Mouse (Mus musculus) limb, embryonic 15.5 days (tissue): ENCODE data around the gene Gcdh. TPM values are rescaled to one million over a fixed set of nuclear protein-coding genes. Genes with fewer than 3 reads are reported as not detected.
A peak's percentile ranks its signal among the peaks of the same experiment; 100 is the strongest.

ENCODE experiments used
- ATAC-seq: fragments of 200-750 bp; cut with Nextera tagmentation; 2 replicates; pipeline ENCODE4 v1.8.0; 2017; ENCODE audit warnings: low read depth, moderate TSS enrichment; ENCODE audit not compliant: insufficient number of reproducible peaks, low FRiP score, low TSS enrichment
- H3K27ac ChIP-seq: fragments of 300-500 bp; sonication (generic); 2 replicates; pipeline ENCODE4 v1.5.1; 2015; ENCODE audit warnings: moderate library complexity, mild to moderate bottlenecking, inconsistent platforms
- H3K27me3 ChIP-seq: fragments of 300-500 bp; sonication (generic); 2 replicates; pipeline ENCODE4 v1.6.1; 2015; ENCODE audit warnings: inconsistent platforms
- H3K36me3 ChIP-seq: fragments of 300-500 bp; sonication (generic); 2 replicates; pipeline ENCODE4 v1.6.1; 2015; ENCODE audit warnings: inconsistent platforms
- H3K4me1 ChIP-seq: fragments of 300-500 bp; sonication (generic); 2 replicates; pipeline ENCODE4 v1.6.1; 2015; ENCODE audit warnings: inconsistent platforms
- H3K4me2 ChIP-seq: fragments of 300-500 bp; sonication (generic); 2 replicates; pipeline ENCODE4 v1.6.1; 2015; ENCODE audit warnings: mild to moderate bottlenecking, inconsistent platforms
- H3K4me3 ChIP-seq: fragments of 300-500 bp; sonication (generic); 2 replicates; pipeline ENCODE4 v1.5.1; 2015; ENCODE audit warnings: mild to moderate bottlenecking, inconsistent platforms
- H3K9ac ChIP-seq: fragments of 300-500 bp; sonication (generic); 2 replicates; pipeline ENCODE4 v1.6.1; 2015; ENCODE audit warnings: inconsistent platforms
- H3K9me3 ChIP-seq: fragments of 300-500 bp; sonication (generic); 2 replicates; pipeline ENCODE4 v1.6.1; 2016; ENCODE audit warnings: inconsistent platforms
- WGBS: fragments of 180-500 bp; shearing (Covaris S2); methylation state at CpG from one replicate; pipeline ENCODE4 v1.1.7; 2015; 5-methylcytosine and 5-hydroxymethylcytosine counted together
- polyA plus RNA-seq: library from polyadenylated mRNA; unstranded; fragments of >200 nt; fragmentation: Nextera tagmentation; extraction: Ambion mirVana; gene quantifications from 2 replicates; pipeline ENCODE4 v1.2.1, GENCODE M21; 2015

The Gcdh gene
- 31.1 and 34.3 TPM in 2 replicates for polyA plus RNA-seq

DNA sequence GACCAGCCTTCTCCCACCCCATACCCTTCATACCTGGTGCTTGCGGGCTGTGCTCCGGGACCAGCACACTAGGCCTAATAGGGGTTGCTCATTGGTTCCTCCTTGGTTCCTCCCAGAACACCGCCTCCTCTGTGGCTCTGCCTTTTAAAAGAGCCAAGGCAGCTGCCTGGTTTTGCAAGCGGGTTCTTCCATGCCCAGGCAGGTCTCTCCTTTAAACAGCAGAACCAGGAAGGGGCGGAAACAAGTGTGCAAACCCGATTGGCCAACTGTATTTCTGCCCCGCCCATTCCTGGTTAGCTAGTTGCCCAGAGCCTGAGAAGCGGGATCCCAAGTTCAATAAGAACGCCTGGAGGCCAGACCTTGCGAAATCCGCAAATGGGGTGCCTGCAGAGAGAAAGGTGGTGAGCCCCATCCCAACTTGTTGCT, at the start of gene Gcdh:
Gcdh (minus strand) TSS at position 213 of the 426 bp plus-strand sequence.
- peak within 1 kb of the TSS; percentile 86 for H3K4me2 ChIP-seq
- no peaks in the 10 kb centered on the region for H3K27me3 ChIP-seq
- H3K4me1 ChIP-seq = peaks cover 17% of the 10 kb centered on the region
- H3K9ac ChIP-seq = peak within 1 kb of the TSS; percentile 60
- H3K4me3 ChIP-seq = peak within 1 kb of the TSS; percentile 79
- no peaks in the 10 kb centered on the region for H3K9me3 ChIP-seq
- WGBS = under 1% methylated on average over 11 of the region's 11 CpGs
- peak within 1 kb of the TSS; percentile 35; the same call in 1 of the 2 replicates for H3K27ac ChIP-seq
- ATAC-seq = peak; percentile 95
- H3K36me3 ChIP-seq = peaks cover 19% of the 10 kb centered on the region

DNA sequence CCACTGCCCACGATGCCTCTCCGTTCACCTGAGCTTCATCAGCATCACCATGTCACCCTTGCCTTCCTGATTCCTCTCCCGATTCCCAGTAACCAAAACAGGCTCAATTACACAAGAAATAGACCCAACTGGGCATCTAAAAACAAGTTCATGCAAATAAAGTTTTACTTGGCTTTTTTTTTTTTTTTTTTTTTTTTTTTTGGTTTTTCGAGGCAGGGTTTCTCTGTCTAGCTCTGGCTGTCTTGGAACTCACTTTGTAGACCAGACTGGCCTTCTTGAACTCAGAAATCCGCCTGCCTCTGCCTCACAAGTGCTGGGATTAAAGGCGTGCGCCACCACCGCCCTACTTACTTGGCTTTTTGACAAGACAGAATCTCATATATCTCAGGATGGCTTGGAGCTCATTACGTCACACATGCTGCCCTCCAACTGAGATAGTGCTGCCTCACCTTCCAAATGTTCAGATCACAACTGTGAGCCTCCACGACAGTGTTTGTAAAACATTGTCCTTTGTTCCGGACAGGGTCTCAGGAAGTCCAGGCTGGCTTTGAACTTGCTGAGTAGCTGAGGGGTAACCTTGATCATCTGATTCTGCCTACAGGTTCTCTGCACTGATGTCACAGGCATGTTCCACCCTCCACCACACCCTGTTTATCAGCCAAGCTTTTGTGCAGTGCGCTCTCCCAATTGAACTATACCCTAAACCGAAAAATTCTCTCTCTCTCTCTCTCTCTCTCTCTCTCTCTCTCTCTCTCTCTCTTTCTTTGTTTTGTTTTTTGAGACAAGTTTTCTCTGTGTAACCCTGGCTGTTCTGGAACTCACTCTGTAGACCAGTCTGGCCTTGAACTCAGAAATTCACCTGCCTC, 44.1 kb upstream of the Gcdh start:
- H3K36me3 ChIP-seq = no peaks in the 10 kb centered on the region
- peak overlapping the region; percentile 70; the same call in 1 of the 2 replicates for H3K4me2 ChIP-seq
- peaks cover 14% of the 10 kb centered on the region for H3K4me1 ChIP-seq
- no peak for ATAC-seq
- H3K9ac ChIP-seq = no peak overlapping the region
- H3K4me3 ChIP-seq = peak overlapping the region; percentile 38; the same call in 1 of the 2 replicates
- peaks cover 79% of the 10 kb centered on the region for H3K27me3 ChIP-seq
- H3K9me3 ChIP-seq = no peaks in the 10 kb centered on the region
- 60% methylated on average over 13 of the region's 13 CpGs for WGBS
- no peak overlapping the region for H3K27ac ChIP-seq

DNA sequence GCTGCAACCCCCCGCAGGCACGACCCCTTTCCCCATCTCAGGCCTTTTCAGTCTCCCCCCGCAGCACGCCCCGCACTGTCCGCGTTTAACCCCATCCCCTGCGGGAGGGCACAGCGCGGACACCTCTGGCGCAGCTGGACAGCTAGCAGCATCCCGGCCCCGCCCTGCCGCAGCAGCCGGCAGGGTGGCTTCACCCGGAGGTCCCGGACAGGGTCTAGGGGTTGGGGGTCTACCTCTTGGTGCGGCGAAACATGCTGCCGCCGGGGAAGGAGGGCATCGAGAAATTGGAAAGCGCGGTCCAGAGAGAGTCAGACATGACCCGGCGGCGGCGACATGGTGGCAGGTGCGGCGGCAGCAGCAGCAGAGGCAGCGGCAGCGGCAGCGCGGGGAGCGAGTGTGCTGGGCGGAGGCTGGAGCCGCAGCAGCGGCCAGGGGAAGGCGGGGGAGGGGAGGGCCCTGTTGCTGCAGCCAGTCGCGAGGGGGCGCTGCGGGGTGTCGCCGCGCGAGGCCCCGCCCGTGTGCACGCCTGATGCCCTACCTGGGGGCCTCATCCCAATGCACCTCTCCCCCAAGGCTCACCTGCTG, 43.3 kb upstream of the Gcdh start, which contains the start of gene Mast1:
Mast1 (minus strand) TSS at position 398 of the 585 bp plus-strand sequence.
- H3K36me3 ChIP-seq = no peaks in the 10 kb centered on the region
- peaks cover 77% of the 10 kb centered on the region for H3K27me3 ChIP-seq
- H3K4me1 ChIP-seq = peaks cover 14% of the 10 kb centered on the region
- H3K9ac ChIP-seq = no peak within 1 kb of the TSS
- WGBS = under 1% methylated on average over 45 of the region's 50 CpGs
- no peaks in the 10 kb centered on the region for H3K9me3 ChIP-seq
- no peak for ATAC-seq
- H3K4me2 ChIP-seq = peak within 1 kb of the TSS; percentile 70
- H3K4me3 ChIP-seq = peak within 1 kb of the TSS; percentile 38
- no peak within 1 kb of the TSS for H3K27ac ChIP-seq

DNA sequence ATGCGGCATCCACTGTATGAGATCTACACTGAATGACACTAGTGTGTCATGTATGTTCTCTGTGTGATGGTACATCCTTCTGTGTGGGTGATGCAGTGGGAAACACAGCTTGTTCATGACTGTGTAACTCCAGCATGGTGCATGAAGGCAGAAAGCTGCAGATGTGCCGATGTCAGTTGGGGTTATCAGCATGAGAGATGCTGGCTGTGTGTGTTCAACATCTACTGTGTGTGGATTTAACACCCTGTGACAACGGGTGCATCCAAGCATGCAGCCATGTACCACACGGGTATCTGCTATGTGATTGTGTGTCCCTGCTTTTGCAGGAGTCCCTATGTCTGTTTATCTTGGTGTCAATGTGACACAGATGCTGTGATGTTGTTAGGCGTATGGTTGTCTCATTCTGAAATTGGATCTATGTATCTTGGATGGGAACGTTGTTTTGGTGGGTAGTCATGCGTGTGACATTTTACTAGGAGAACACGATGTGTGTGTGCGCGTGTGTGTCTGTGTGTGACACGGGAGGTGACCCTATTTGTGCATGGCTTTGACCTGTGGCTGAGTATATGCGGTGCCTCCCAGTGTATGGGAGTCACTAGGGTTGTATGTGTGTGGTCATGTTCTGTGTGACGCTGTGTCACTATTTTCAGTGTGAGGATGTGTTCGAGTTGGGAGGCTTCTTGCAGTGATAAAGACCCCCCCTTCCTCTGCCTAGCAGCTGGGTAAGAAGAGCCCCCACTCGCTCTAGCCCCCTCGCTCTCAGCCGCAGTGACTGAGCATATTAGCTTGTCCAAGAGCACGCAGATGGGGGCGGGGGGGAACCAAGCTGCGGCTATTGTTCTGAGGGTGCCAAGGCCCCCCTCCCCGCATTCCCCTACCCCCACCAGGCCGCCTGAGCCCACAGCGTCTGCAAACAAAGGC, 42.6 kb upstream of the Gcdh start:
- H3K27me3 ChIP-seq = peaks cover 75% of the 10 kb centered on the region
- no peak for ATAC-seq
- no peaks in the 10 kb centered on the region for H3K36me3 ChIP-seq
- H3K27ac ChIP-seq = no peak overlapping the region
- H3K9me3 ChIP-seq = no peaks in the 10 kb centered on the region
- WGBS = 27% methylated on average over 23 of the region's 23 CpGs
- peaks cover 14% of the 10 kb centered on the region for H3K4me1 ChIP-seq
- H3K4me3 ChIP-seq = peak overlapping the region; percentile 38
- H3K4me2 ChIP-seq = peak overlapping the region; percentile 70
- no peak overlapping the region for H3K9ac ChIP-seq

DNA sequence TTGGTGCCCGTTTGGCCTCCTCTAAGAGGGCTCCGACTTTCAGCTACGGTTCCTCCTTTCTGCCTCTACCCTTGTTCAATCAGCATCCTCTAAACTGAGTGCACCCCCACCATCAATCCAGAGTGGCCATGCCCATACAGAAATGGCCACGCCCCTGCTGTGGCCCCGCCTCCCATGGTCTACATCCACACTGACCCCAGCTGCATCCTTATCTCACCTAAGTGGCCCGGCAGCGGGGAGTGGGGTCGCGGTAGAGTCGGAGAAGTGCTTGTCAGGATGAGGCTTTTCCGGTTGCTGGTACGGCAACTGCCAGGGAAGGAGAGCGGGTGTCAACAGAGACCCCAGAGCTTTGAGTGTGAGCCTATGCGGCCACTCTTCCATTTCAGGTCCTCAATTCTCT, 41.8 kb upstream of the Gcdh start:
- Histone ChIP-seq H3K4me2 (no peak overlapping the region), H3K4me1 (peaks cover 14% of the 10 kb centered on the region), H3K27ac (no peak overlapping the region), H3K4me3 (no peak overlapping the region), H3K9ac (no peak overlapping the region), H3K9me3 (no peaks in the 10 kb centered on the region), H3K27me3 (peaks cover 72% of the 10 kb centered on the region), H3K36me3 (no peaks in the 10 kb centered on the region)
- ATAC-seq = no peak
- 10% methylated on average over 14 of the region's 14 CpGs for WGBS

DNA sequence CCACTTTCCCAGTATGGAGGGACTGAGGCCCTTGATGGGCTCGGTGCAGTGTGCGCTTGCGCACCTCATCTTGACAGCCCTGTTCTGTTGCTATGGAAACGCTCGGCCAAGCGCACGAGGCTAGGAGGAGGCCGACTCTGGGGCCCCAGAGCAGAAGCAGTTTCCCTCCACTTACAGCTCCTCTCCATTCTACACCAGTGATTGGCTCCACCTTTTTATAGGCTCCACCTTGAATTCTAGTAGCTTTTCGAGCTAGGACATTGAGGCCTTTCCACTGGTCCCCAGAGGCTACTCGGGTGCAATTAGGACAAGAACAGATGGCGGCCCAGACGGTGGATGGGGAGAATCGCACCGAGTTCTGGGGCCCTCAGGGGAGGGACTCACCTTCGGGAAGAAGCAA, 41.1 kb upstream of the Gcdh start:
- H3K4me2 ChIP-seq = no peak overlapping the region
- under 1% methylated on average over 15 of the region's 15 CpGs for WGBS

DNA sequence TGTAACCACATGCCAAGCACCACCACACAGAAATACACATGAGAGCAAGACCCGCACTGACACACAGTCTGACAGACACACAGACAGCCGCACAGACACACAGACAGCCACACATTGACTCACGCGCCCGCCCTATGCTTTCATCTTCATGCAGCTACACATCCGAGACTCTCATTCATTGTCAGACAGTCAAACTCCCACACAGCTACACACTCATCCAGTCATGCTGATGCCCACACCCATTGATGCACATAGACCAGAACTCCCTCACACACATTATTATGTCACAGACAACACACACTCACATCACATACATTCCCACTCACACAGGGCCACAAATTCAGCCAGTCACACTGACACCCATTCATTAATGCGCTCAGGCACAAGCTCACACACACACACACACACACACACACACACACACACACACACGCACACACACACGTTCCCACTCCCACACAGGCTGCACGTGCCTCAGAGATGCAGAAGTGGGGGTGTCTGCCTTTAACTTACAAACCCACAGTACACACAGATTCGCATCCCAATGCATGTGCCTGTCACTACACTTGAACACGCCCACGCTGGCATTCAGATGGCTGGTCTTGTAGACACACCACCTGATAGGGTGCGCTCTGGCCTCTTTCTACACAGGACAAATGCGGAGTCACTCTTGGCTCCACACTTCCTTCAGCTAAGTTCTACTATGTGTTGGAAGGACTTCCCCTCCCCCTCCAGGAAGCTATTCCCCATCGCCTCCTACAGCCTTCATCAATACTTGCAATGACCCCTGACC, 40.2 kb upstream of the Gcdh start:
- H3K27me3 ChIP-seq = peaks cover 78% of the 10 kb centered on the region
- H3K9me3 ChIP-seq = no peaks in the 10 kb centered on the region
- no peaks in the 10 kb centered on the region for H3K36me3 ChIP-seq
- WGBS = 81% methylated on average over 16 of the region's 16 CpGs
- H3K4me2 ChIP-seq = no peak overlapping the region
- ATAC-seq = no peak
- H3K4me1 ChIP-seq = peaks cover 17% of the 10 kb centered on the region
- no peak overlapping the region for H3K27ac ChIP-seq
- no peak overlapping the region for H3K9ac ChIP-seq
- no peak overlapping the region for H3K4me3 ChIP-seq

More for the DNA sequence above, 41.1 kb upstream of the Gcdh start:
- H3K9me3 ChIP-seq = no peaks in the 10 kb centered on the region
- H3K4me3 ChIP-seq = no peak overlapping the region
- H3K27me3 ChIP-seq = peaks cover 78% of the 10 kb centered on the region
- peaks cover 14% of the 10 kb centered on the region for H3K4me1 ChIP-seq
- no peaks in the 10 kb centered on the region for H3K36me3 ChIP-seq
- no peak overlapping the region for H3K9ac ChIP-seq
- no peak overlapping the region for H3K27ac ChIP-seq
- ATAC-seq = no peak

DNA sequence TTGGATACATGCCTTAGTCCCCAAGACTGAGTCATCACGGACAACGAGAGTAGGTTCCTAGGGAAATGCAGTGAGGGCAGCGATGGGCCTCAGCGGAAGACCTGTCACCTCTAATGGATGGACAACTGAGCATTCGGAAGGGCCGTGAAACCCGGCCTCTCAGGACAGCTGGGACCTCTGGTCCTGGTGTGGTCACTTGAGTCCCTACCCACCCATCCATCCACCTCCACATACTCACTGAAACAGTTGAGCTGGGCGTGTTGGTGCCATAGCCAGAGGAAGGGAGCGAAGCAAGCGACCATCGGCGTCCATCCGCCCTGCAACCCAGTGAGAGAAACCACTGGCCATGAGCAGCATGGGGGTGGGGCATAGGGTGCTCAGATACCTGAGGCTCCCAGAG, 36.9 kb upstream of the Gcdh start:
- Histone ChIP-seq H3K27ac (no peak overlapping the region), H3K4me3 (no peak overlapping the region), H3K4me1 (peaks cover 13% of the 10 kb centered on the region), H3K27me3 (peaks cover 52% of the 10 kb centered on the region), H3K9ac (no peak overlapping the region), H3K4me2 (no peak overlapping the region), H3K9me3 (no peaks in the 10 kb centered on the region), H3K36me3 (no peaks in the 10 kb centered on the region)
- no peak for ATAC-seq
- 88% methylated on average over 13 of the region's 13 CpGs for WGBS

DNA sequence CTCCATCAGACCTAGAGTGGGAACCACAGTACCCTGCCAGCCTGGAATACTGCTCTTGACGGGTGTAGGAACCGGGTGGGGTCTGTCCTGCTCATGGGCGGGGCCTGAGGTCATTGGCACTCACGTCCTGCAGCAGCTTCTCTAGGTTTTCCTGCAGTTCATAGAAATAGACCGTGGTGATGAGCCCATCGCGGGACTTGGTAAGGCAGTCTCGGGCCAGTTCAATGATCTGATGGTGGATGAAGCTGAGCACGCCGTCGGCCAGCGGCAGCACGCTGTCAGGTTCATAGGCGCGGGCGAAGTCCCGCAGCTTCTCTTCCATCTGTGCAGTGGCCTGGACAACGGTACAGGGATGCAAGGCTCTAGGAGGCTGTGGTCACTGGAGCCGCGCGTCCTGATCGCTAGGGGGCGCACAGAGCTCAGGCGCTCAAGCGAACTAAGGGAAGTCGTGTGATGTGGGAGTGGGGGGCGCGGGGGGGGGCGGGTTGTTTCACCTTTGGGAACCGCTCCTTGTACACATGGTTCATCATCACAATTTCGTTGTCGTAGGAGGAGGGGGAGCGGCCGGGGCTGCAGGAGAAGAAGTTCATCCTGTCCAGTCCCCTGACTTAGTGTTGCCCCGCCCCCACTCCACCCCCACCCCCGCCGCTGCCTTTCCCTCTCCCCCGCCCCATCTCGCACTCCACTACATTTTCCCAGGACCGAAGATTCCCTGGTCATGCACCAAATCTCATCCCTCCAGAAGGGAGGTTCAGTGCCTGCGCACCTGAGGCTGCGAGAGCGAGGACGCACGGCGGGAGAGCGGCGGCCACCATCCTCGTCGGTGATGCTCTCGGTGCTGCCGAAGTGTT, 35.0 kb upstream of the Gcdh start:
- Histone ChIP-seq H3K27me3 (peaks cover 43% of the 10 kb centered on the region), H3K9ac (no peak overlapping the region)
- ATAC-seq = no peak

DNA sequence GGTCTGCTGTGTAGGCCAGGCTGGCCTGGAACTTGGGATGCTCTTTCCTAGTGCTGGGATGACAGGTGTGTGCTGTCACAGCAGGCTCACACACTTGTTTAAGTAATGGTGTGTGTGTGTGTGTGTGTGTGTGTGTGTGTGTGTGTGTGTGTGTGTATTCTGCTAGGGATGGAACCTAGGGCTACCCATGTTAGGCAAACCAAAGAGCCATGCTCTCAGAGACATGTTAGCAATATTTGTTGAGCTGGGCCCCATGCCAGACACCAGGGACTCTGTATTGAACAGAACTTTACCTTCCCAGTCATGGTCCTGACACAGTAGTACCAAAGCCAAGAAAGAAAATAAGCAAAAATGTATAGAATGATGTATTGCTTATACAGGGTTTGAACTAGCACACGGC, 33.8 kb upstream of the Gcdh start:
- no peak for ATAC-seq

More for the DNA sequence above, 35.0 kb upstream of the Gcdh start:
- WGBS = 3% methylated on average over 48 of the region's 52 CpGs
- Histone ChIP-seq H3K4me1 (peaks cover 10% of the 10 kb centered on the region), H3K27ac (no peak overlapping the region), H3K4me3 (peak overlapping the region; percentile 36), H3K36me3 (no peaks in the 10 kb centered on the region), H3K4me2 (peak overlapping the region; percentile 63), H3K9me3 (no peaks in the 10 kb centered on the region)

More for the DNA sequence above, 33.8 kb upstream of the Gcdh start:
- Histone ChIP-seq H3K27me3 (peaks cover 43% of the 10 kb centered on the region), H3K27ac (no peak overlapping the region), H3K9ac (no peak overlapping the region), H3K4me3 (no peak overlapping the region), H3K36me3 (no peaks in the 10 kb centered on the region), H3K4me2 (no peak overlapping the region), H3K9me3 (no peaks in the 10 kb centered on the region), H3K4me1 (peaks cover 10% of the 10 kb centered on the region)
- 85% methylated on average over 1 of the region's 1 CpGs for WGBS
